Mouse (Mus musculus) spleen, adult 2 months (tissue): ENCODE measurements around the gene Ccnd3. TPM values are rescaled to one million over a fixed set of nuclear protein-coding genes. Genes with fewer than 3 reads are reported as not detected.

Experiments
- DNase-seq, 2 experiments: peaks; one replicate each; pipeline versions ENCODE4 v3.0.0 to v3.0.0-alpha.2; 2012 to 2021; ENCODE audit warnings: low spot score in 2 of 2, low read depth in 1 of 2
- H3K27ac ChIP-seq: fragments of 200-500 bp; 2 replicates; pipeline ENCODE4 v1.5.1; 2012; ENCODE audit warnings: low read length, inconsistent platforms; ENCODE audit not compliant: insufficient read depth
- H3K27me3 ChIP-seq: fragments of 200-500 bp; 2 replicates; pipeline ENCODE4 v1.6.1; 2012; ENCODE audit warnings: mild to moderate bottlenecking, moderate library complexity, low read length, inconsistent platforms; ENCODE audit not compliant: control insufficient read depth, insufficient read depth
- H3K36me3 ChIP-seq: fragments of 200-500 bp; 2 replicates; pipeline ENCODE4 v1.6.1; 2012; ENCODE audit warnings: mild to moderate bottlenecking, low read length, inconsistent platforms; ENCODE audit not compliant: control insufficient read depth, insufficient read depth
- H3K4me1 ChIP-seq: fragments of 200-500 bp; 2 replicates; pipeline ENCODE4 v1.6.1; 2011; ENCODE audit warnings: inconsistent platforms; ENCODE audit not compliant: control insufficient read depth, insufficient read depth, insufficient read length
- H3K4me3 ChIP-seq: fragments of 200-500 bp; 2 replicates; pipeline ENCODE4 v1.5.1; 2011; ENCODE audit warnings: mild to moderate bottlenecking, inconsistent platforms; ENCODE audit not compliant: insufficient read depth, insufficient read length; ENCODE audit errors: extremely low read depth
- CTCF ChIP-seq: fragments of 200-500 bp; IDR thresholded peaks from 2 replicates; pipeline ENCODE4 v1.5.1; 2011; ENCODE audit warnings: mild to moderate bottlenecking, inconsistent platforms; ENCODE audit not compliant: insufficient read depth, insufficient read length, insufficient replicate concordance; ENCODE audit errors: extremely low read depth
- POLR2A ChIP-seq: fragments of 200-500 bp; IDR thresholded peaks from 2 replicates; pipeline ENCODE4 v1.6.1; 2011; ENCODE audit warnings: low read depth, low read length, inconsistent platforms
- WGBS: fragments of 180-500 bp; shearing (Covaris S2); methylation state at CpG from one replicate; pipeline ENCODE4 v1.1.7; 2018; 5-methylcytosine and 5-hydroxymethylcytosine counted together
- polyA plus RNA-seq: library from polyadenylated mRNA; depleted of rRNA; stranded (reverse); fragments of >200 nt; gene quantifications from 2 replicates; pipeline ENCODE4 v1.2.3, GENCODE M21; 2012

Gene Ccnd3
- polyA plus RNA-seq, 1 experiment = 171 TPM

GRCm38 (mm10) chr17:47600601-47601388 is 95.9 kb downstream of the Ccnd3 start:
- WGBS = 23% methylated on average over 13 of the region's 13 CpGs
- TF ChIP-seq POLR2A (no peak), CTCF (no peak)
- no peaks in the 10 kb centered on the region for H3K27me3 ChIP-seq
- H3K4me3 ChIP-seq = no peak overlapping the region
- peaks cover 33% of the 10 kb centered on the region for H3K4me1 ChIP-seq
- DNase-seq = peak in 1 of 2 experiments; percentile 33
- H3K36me3 ChIP-seq = peaks cover 28% of the 10 kb centered on the region
- H3K27ac ChIP-seq = peak overlapping the region; percentile 73

GRCm38 (mm10) chr17:47601389-47601755 is 96.5 kb downstream of the Ccnd3 start:
- no peaks in the 10 kb centered on the region for H3K27me3 ChIP-seq
- no peak for DNase-seq
- peaks cover 30% of the 10 kb centered on the region for H3K36me3 ChIP-seq
- no peak overlapping the region for H3K4me3 ChIP-seq
- no peak for TF ChIP-seq CTCF
- no peak for TF ChIP-seq POLR2A
- peaks cover 28% of the 10 kb centered on the region for H3K4me1 ChIP-seq
- 80% methylated on average over 10 of the region's 10 CpGs for WGBS
- peak overlapping the region; percentile 73 for H3K27ac ChIP-seq

GRCm38 (mm10) chr17:47602289-47602688 is 97.4 kb downstream of the Ccnd3 start:
- Histone ChIP-seq H3K27me3 (no peaks in the 10 kb centered on the region), H3K4me3 (no peak overlapping the region), H3K36me3 (peaks cover 30% of the 10 kb centered on the region), H3K27ac (no peak overlapping the region), H3K4me1 (peaks cover 26% of the 10 kb centered on the region)
- no peak for TF ChIP-seq CTCF
- TF ChIP-seq POLR2A = no peak
- 95% methylated on average over 11 of the region's 11 CpGs for WGBS
- DNase-seq = no peak

- Histone ChIP-seq H3K4me3 (no peak overlapping the region), H3K4me1 (peaks cover 7% of the 10 kb centered on the region), H3K27ac (no peak overlapping the region), H3K27me3 (no peaks in the 10 kb centered on the region), H3K36me3 (peaks cover 24% of the 10 kb centered on the region)
- TF ChIP-seq POLR2A (no peak), CTCF (peak; percentile 22; the same call in 1 of the 2 replicates)
- 74% methylated on average over 5 of the region's 5 CpGs for WGBS
- no peak for DNase-seq
These were observed 101.4 kb downstream of the Ccnd3 start for GRCm38 (mm10) chr17:47606220-47606619.

- 86% methylated on average over 4 of the region's 4 CpGs for WGBS
- no peaks in the 10 kb centered on the region for H3K27me3 ChIP-seq
- DNase-seq = no peak
- H3K4me1 ChIP-seq = peaks cover 6% of the 10 kb centered on the region; the same call in 1 of the 2 replicates
- H3K4me3 ChIP-seq = no peak overlapping the region
- H3K36me3 ChIP-seq = peaks cover 9% of the 10 kb centered on the region
- TF ChIP-seq CTCF (no peak), POLR2A (no peak)
- no peak overlapping the region for H3K27ac ChIP-seq
These were observed 104.3 kb downstream of the Ccnd3 start for GRCm38 (mm10) chr17:47609182-47609581.

GRCm38 (mm10) chr17:47610849-47611660 is 106.2 kb downstream of the Ccnd3 start, which contains the start of the genes Bysl, Med20 and Gm20517:
Bysl (minus strand) TSS chr17:47611492.
Med20 (plus strand) TSS chr17:47611582.
Gm20517 (plus strand) TSS chr17:47611589.
- WGBS = under 1% methylated on average over 59 of the region's 59 CpGs
- DNase-seq = peak; percentile 93 to 95

More at GRCm38 (mm10) chr17:47610849-47611660, 106.2 kb downstream of the Ccnd3 start, which contains the start of the genes Bysl, Med20 and Gm20517:
- TF ChIP-seq POLR2A = 0 out of 2 replicates have a peak, but pooled peaks have one; percentile 23
- TF ChIP-seq CTCF = peak; percentile 85
- Histone ChIP-seq H3K4me3 (peak within 1 kb of the TSS; percentile 79), H3K27ac (peak within 1 kb of the TSS; percentile 66), H3K4me1 (peaks cover 6% of the 10 kb centered on the region; the same call in 1 of the 2 replicates), H3K27me3 (no peaks in the 10 kb centered on the region), H3K36me3 (peaks cover 1% of the 10 kb centered on the region)
